Mouse (Mus musculus) midbrain, embryonic 16.5 days (tissue): Measurements from ENCODE around the gene Vmn1r40. TPM values are rescaled to one million over a fixed set of nuclear protein-coding genes. Genes with fewer than 3 reads are reported as not detected.

Experiments
- ATAC-seq: fragments of 200-750 bp; cut with Nextera tagmentation; 2 replicates; pipeline ENCODE4 v1.8.0; 2017; ENCODE audit warnings: moderate TSS enrichment
- H3K27ac ChIP-seq: fragments of 300-500 bp; sonication (generic); 2 replicates; pipeline ENCODE4 v1.5.1; 2014; ENCODE audit warnings: mild to moderate bottlenecking, low read length, mixed read lengths
- H3K27me3 ChIP-seq: fragments of 300-500 bp; sonication (generic); 2 replicates; pipeline ENCODE4 v1.6.1; 2014; ENCODE audit warnings: low read depth, low read length, mixed read lengths; ENCODE audit not compliant: control insufficient read depth, insufficient read depth
- H3K36me3 ChIP-seq: fragments of 300-500 bp; sonication (generic); 2 replicates; pipeline ENCODE4 v1.6.1; 2014; ENCODE audit warnings: mild to moderate bottlenecking, low read length, moderate library complexity, mixed read lengths; ENCODE audit not compliant: control insufficient read depth, insufficient read depth
- H3K4me1 ChIP-seq: fragments of 300-500 bp; sonication (generic); 2 replicates; pipeline ENCODE4 v1.6.1; 2014; ENCODE audit warnings: mild to moderate bottlenecking, low read length, mixed read lengths; ENCODE audit not compliant: control insufficient read depth, insufficient read depth
- H3K4me2 ChIP-seq: fragments of 300-500 bp; sonication (generic); 2 replicates; pipeline ENCODE4 v1.6.1; 2014; ENCODE audit warnings: mild to moderate bottlenecking, low read length, mixed read lengths
- H3K4me3 ChIP-seq: fragments of 300-500 bp; sonication (generic); 2 replicates; pipeline ENCODE4 v1.5.1; 2014; ENCODE audit warnings: low read depth, mild to moderate bottlenecking, low read length, moderate library complexity, mixed read lengths
- H3K9ac ChIP-seq: fragments of 300-500 bp; sonication (generic); 2 replicates; pipeline ENCODE4 v1.6.1; 2014; ENCODE audit warnings: low read depth, low read length, mixed read lengths
- H3K9me3 ChIP-seq: fragments of 300-500 bp; sonication (generic); replicated peaks from 2 replicates; pipeline ENCODE4 v1.6.1; 2014; ENCODE audit warnings: mild to moderate bottlenecking, low read length, mixed read lengths; ENCODE audit not compliant: control insufficient read depth, poor library complexity, severe bottlenecking
- WGBS: fragments of 180-500 bp; shearing (Covaris S2); extraction: QIAGEN DNeasy Blood & Tissue Kit; methylation state at CpG from one replicate; pipeline ENCODE4 v1.1.7; 2014; 5-methylcytosine and 5-hydroxymethylcytosine counted together
- polyA plus RNA-seq: library from polyadenylated mRNA; unstranded; fragments of >200 nt; fragmentation: Nextera tagmentation; extraction: Ambion mirVana; gene quantifications from 2 replicates; pipeline ENCODE4 v1.2.1, GENCODE M21; 2015

Vmn1r40 gene
- polyA plus RNA-seq, 1 experiment from 2014 or later = not detected

- no peak for ATAC-seq
- no peaks in the 10 kb centered on the region for H3K27me3 ChIP-seq
- H3K27ac ChIP-seq = no peak overlapping the region
- H3K36me3 ChIP-seq = peaks cover 5% of the 10 kb centered on the region; the same call in 1 of the 2 replicates
- H3K4me1 ChIP-seq = no peaks in the 10 kb centered on the region
- 80% methylated on average over 6 of the region's 6 CpGs for WGBS
- H3K9me3 ChIP-seq = no peaks in the 10 kb centered on the region
- no peak overlapping the region for H3K4me2 ChIP-seq
- H3K4me3 ChIP-seq = no peak overlapping the region
- no peak overlapping the region for H3K9ac ChIP-seq
These were observed 37.8 kb upstream of the Vmn1r40 start for GRCm38 (mm10) chr6:89669556-89669955.

- 83% methylated on average over 6 of the region's 6 CpGs for WGBS
- Histone ChIP-seq H3K27ac (no peak overlapping the region), H3K36me3 (peaks cover 9% of the 10 kb centered on the region), H3K27me3 (no peaks in the 10 kb centered on the region), H3K4me3 (no peak overlapping the region), H3K9me3 (no peaks in the 10 kb centered on the region), H3K4me1 (no peaks in the 10 kb centered on the region), H3K9ac (no peak overlapping the region), H3K4me2 (no peak overlapping the region)
- ATAC-seq = no peak
These were observed 35.9 kb upstream of the Vmn1r40 start for GRCm38 (mm10) chr6:89671431-89671830.

DNA sequence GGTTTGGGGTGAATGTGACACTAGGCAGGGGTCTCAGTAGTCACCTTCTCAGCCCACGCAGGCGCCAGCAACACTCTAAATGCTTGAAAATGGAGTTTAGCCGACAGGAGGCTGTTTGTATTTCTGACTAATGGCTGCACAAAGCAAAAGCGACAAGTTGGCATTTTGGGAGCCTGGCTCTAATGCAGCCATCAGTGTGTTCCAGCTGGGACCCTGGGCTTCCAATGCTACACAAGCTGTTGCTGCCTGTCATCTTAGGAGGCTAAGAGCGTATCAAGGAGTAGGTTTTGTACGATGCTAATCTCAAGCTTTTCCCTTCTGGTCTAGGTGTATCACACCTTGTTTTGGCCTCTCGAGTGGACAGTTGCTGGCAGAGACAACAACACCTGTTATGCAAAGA, 34.7 kb upstream of the Vmn1r40 start:
- no peaks in the 10 kb centered on the region for H3K27me3 ChIP-seq
- no peak overlapping the region for H3K27ac ChIP-seq
- H3K9me3 ChIP-seq = no peaks in the 10 kb centered on the region
- no peak overlapping the region for H3K9ac ChIP-seq
- H3K4me3 ChIP-seq = no peak overlapping the region
- 87% methylated on average over 7 of the region's 7 CpGs for WGBS
- no peaks in the 10 kb centered on the region for H3K4me1 ChIP-seq
- no peak overlapping the region for H3K4me2 ChIP-seq
- H3K36me3 ChIP-seq = peaks cover 9% of the 10 kb centered on the region
- ATAC-seq = no peak

GRCm38 (mm10) chr6:89673135-89673780, 34.1 kb upstream of the Vmn1r40 start:
- Histone ChIP-seq H3K27ac (no peak overlapping the region), H3K4me3 (no peak overlapping the region), H3K36me3 (peaks cover 9% of the 10 kb centered on the region), H3K27me3 (no peaks in the 10 kb centered on the region), H3K9me3 (no peaks in the 10 kb centered on the region), H3K4me1 (no peaks in the 10 kb centered on the region), H3K9ac (no peak overlapping the region), H3K4me2 (no peak overlapping the region)
- no peak for ATAC-seq
- WGBS = 80% methylated on average over 11 of the region's 11 CpGs

DNA sequence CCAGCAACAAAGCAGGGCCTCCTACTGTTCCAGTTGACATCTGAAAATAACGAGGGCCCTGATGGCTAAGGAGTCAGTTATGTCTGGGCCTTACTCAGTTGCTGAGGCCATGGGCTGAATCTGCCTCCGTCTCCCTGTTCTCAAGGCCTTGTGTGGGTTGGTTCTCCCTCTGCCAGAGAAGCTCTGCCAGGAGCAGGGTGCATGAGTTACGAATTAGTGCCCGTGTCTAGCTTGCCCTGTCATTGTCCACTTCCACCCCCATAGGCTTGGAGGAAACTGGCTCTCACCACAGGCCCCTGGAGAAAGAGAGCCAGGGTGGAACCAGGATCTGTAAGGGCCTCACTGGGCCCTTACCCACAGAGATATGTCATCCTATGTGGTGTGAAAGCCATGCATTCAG, 28.8 kb upstream of the Vmn1r40 start:
- H3K4me2 ChIP-seq = no peak overlapping the region

DNA sequence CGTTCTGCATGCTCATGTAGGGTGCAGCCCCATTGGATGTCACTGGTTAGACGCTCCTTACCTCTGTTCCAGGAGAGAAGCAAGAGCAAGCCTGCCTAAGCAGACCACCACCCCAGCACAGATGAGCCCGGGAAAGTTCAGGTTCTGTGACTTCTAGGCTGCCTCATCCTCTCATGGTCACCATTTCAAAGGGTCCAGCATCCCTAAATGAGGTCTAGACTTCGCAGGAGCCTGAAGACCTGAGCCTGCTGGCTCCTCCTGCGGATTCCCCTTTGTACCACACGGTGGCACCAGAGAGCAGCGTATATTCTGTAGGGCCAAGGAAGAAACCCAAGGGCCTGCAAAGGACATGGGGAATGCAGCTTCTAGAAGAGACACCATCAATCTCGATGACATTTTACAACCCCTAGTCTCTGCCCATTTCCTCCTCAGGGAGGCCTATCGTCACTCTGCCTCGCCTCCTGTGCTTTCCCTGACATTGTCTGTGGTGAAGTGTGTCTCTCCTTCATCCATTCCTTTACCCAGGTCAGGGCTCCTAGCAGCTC, 28.0 kb upstream of the Vmn1r40 start:
- H3K27ac ChIP-seq = no peak overlapping the region
- H3K36me3 ChIP-seq = peaks cover 4% of the 10 kb centered on the region
- no peaks in the 10 kb centered on the region; the same call in 1 of the 2 replicates for H3K4me1 ChIP-seq
- no peak overlapping the region for H3K4me3 ChIP-seq
- H3K27me3 ChIP-seq = no peaks in the 10 kb centered on the region
- WGBS = 25% methylated on average over 10 of the region's 10 CpGs
- H3K9me3 ChIP-seq = no peaks in the 10 kb centered on the region
- peak; percentile 81 for ATAC-seq
- no peak overlapping the region for H3K4me2 ChIP-seq
- H3K9ac ChIP-seq = no peak overlapping the region

More for the DNA sequence above, 28.8 kb upstream of the Vmn1r40 start:
- H3K4me1 ChIP-seq = no peaks in the 10 kb centered on the region; the same call in 1 of the 2 replicates
- H3K36me3 ChIP-seq = peaks cover 6% of the 10 kb centered on the region
- no peak overlapping the region for H3K9ac ChIP-seq
- no peaks in the 10 kb centered on the region for H3K27me3 ChIP-seq
- no peak overlapping the region for H3K4me3 ChIP-seq
- no peak overlapping the region for H3K27ac ChIP-seq
- 80% methylated on average over 4 of the region's 4 CpGs for WGBS
- ATAC-seq = no peak
- H3K9me3 ChIP-seq = no peaks in the 10 kb centered on the region

DNA sequence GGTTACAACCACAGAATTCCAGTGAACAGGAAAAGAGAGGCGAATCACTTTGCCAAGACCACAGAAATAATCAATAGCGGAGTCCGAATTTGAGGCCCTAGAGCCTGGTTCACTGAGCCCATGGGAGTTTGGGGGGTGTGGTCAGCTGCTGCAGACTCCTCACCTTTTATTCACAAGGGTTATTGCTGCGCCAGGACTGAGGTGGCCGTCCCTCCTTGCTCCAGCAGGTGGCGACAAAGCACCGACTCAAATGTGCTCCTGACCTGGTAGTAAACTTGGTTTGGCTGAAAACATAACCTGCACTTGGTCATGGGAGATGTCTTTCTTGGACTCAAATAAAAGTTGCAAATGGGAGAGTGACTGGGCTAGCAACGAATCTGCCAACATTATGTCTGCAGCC, 27.2 kb upstream of the Vmn1r40 start:
- H3K4me2 ChIP-seq = no peak overlapping the region
- H3K4me1 ChIP-seq = no peaks in the 10 kb centered on the region; the same call in 1 of the 2 replicates
- no peak overlapping the region for H3K27ac ChIP-seq
- H3K36me3 ChIP-seq = peaks cover 4% of the 10 kb centered on the region
- H3K9me3 ChIP-seq = no peaks in the 10 kb centered on the region
- no peaks in the 10 kb centered on the region for H3K27me3 ChIP-seq
- WGBS = 5% methylated on average over 8 of the region's 8 CpGs
- no peak for ATAC-seq
- no peak overlapping the region for H3K9ac ChIP-seq
- no peak overlapping the region for H3K4me3 ChIP-seq

- Histone ChIP-seq H3K4me2 (no peak overlapping the region), H3K27ac (no peak overlapping the region), H3K36me3 (no peaks in the 10 kb centered on the region), H3K27me3 (no peaks in the 10 kb centered on the region), H3K9me3 (no peaks in the 10 kb centered on the region), H3K4me3 (no peak overlapping the region), H3K9ac (no peak overlapping the region), H3K4me1 (no peaks in the 10 kb centered on the region; the same call in 1 of the 2 replicates)
- ATAC-seq = peak; percentile 41; the same call in 1 of the 2 replicates
- 59% methylated on average over 1 of the region's 1 CpGs for WGBS
These were observed 23.1 kb upstream of the Vmn1r40 start for GRCm38 (mm10) chr6:89684231-89684630.

- no peak for ATAC-seq
These were observed 20.2 kb upstream of the Vmn1r40 start for GRCm38 (mm10) chr6:89687100-89687499.

More at GRCm38 (mm10) chr6:89687100-89687499, 20.2 kb upstream of the Vmn1r40 start:
- Histone ChIP-seq H3K4me2 (no peak overlapping the region), H3K9me3 (no peaks in the 10 kb centered on the region), H3K9ac (no peak overlapping the region), H3K4me3 (no peak overlapping the region), H3K27me3 (no peaks in the 10 kb centered on the region), H3K36me3 (no peaks in the 10 kb centered on the region), H3K27ac (no peak overlapping the region), H3K4me1 (no peaks in the 10 kb centered on the region)
- 75% methylated on average over 1 of the region's 1 CpGs for WGBS
